ENCODE assay signal across 12 mouse cellular contexts in the genomic region with DNA sequence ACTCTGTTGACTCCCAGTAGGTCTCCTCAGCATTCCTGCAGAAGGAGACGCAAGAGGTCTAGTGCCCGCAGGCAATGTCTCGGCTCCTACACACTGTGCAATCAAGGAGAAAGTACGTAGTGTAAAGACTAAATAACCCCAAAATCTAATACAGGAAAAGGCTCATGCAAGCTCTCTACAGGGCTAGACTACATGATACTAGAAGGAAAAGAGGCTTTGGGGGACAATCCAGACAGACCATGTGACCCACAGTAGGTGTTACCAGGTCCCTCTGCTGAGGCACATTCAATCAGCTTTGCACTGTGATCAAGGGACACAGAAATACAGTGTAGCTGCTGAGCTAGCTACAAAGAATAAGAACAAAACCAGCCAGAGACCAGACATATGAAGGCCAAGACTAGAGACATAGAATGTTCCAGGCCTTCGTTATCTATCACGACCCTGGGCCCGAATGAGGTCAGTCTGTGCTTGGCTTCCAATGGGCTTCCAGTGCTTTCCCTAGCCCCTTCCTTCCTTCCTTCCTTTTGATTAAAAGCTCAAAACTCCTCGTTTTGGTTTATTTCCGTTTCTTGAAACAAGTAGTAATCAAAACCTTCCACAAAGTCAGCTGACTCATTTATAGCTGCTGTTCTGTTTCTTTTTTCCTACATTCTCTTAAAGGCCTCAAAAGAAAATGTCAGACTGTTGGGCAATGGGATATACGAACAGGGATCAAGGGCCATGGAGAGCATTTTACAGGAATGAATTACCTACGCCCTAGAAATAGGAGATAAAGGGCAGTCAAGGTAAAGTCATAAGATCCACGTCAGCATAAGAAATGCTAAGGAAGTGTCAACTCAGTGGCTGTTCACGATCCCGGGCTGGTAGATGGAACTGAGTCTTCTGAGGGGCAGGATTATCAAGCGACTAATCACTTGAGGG. TPM values are rescaled to one million over a fixed set of nuclear protein-coding genes. Genes with fewer than 3 reads are reported as not detected.
DNase-seq lines count a peak whose midpoint lies in the region; ATAC-seq and TF ChIP-seq lines count a peak whose summit lies in the region.
"Had no signal": no experiment of that assay in that cellular context is flagged by ENCODE, and none has a peak within 500 bp of the region (broad histone marks: within the 10 kb centered on the region; RNA-seq: fewer than 3 reads in every experiment).

No protein-coding gene starts in this region.

- H3K4me3 ChIP-seq in heart, embryonic 11.5 days (ENCODE audit: low read depth, low read length) = no peak overlapping the region
- peak overlapping the region; percentile 54; the same call in 1 of the 2 replicates for H3K4me3 ChIP-seq in testis, adult 2 months (ENCODE audit: control insufficient read depth, low read depth, low read length)
- H3K4me3 ChIP-seq in intestine, embryonic 15.5 days (replicated peaks) = no peak overlapping the region
- H3K4me3 ChIP-seq in hindbrain, embryonic 10.5 days = no peak overlapping the region
- H3K4me3 ChIP-seq in forebrain, embryonic 16.5 days (replicated peaks; ENCODE audit: low read length) = no peak overlapping the region
- H3K4me3 ChIP-seq: left cerebral cortex, adult 2 months had no signal

- 0 out of 2 replicates have a peak, but pooled peaks cover 5% of the 10 kb centered on the region for H3K36me3 ChIP-seq in heart, embryonic 11.5 days (ENCODE audit: control insufficient read depth, insufficient read depth, low read length)
- H3K36me3 ChIP-seq in testis, adult 2 months (ENCODE audit: control insufficient read depth, insufficient read depth, low read length) = no peaks in the 10 kb centered on the region; the same call in 1 of the 2 replicates
- H3K36me3 ChIP-seq in intestine, embryonic 15.5 days = no peaks in the 10 kb centered on the region
- peaks cover 6% of the 10 kb centered on the region for H3K36me3 ChIP-seq in hindbrain, embryonic 10.5 days
- no peaks in the 10 kb centered on the region for H3K36me3 ChIP-seq in forebrain, embryonic 16.5 days (ENCODE audit: control insufficient read depth, insufficient read depth)

- no peak overlapping the region for H3K9ac ChIP-seq in heart, embryonic 11.5 days (ENCODE audit: low read depth, low read length)
- no peak overlapping the region for H3K9ac ChIP-seq in intestine, embryonic 15.5 days
- H3K9ac ChIP-seq in forebrain, embryonic 16.5 days (replicated peaks; ENCODE audit: low read depth, low read length) = no peak overlapping the region

- H3K27ac ChIP-seq in heart, embryonic 11.5 days (ENCODE audit: low read depth, low read length) = peak overlapping the region; percentile 50
- H3K27ac ChIP-seq in testis, adult 2 months (ENCODE audit: control insufficient read depth, insufficient read depth, low read depth, low read length) = no peak overlapping the region
- H3K27ac ChIP-seq in intestine, embryonic 15.5 days = peak overlapping the region; percentile 13; the same call in 1 of the 2 replicates
- H3K27ac ChIP-seq in hindbrain, embryonic 10.5 days = no peak overlapping the region
- H3K27ac ChIP-seq in forebrain, embryonic 16.5 days (ENCODE audit: low read length) = no peak overlapping the region
- H3K27ac ChIP-seq: left cerebral cortex, adult 2 months had no signal

- no peak for TF ChIP-seq CTCF in testis, adult 2 months (IDR thresholded peaks at IDR 0.05; ENCODE audit: control insufficient read depth, insufficient read depth, insufficient replicate concordance, low read depth, low read length)

- no peaks in the 10 kb centered on the region for H3K9me3 ChIP-seq in heart, embryonic 11.5 days (replicated peaks; ENCODE audit: control insufficient read depth, low read length)
- H3K9me3 ChIP-seq in intestine, embryonic 15.5 days = no peaks in the 10 kb centered on the region
- H3K9me3 ChIP-seq in hindbrain, embryonic 10.5 days = peaks cover 5% of the 10 kb centered on the region
- no peaks in the 10 kb centered on the region for H3K9me3 ChIP-seq in forebrain, embryonic 16.5 days (ENCODE audit: control insufficient read depth, low read length)

- no peaks in the 10 kb centered on the region for H3K27me3 ChIP-seq in heart, embryonic 11.5 days (ENCODE audit: control insufficient read depth, insufficient read depth, low read length)
- no peaks in the 10 kb centered on the region; the same call in 1 of the 2 replicates for H3K27me3 ChIP-seq in testis, adult 2 months (ENCODE audit: control insufficient read depth, insufficient read depth, low read length)
- H3K27me3 ChIP-seq in intestine, embryonic 15.5 days (replicated peaks) = peaks cover 7% of the 10 kb centered on the region; the same call in 1 of the 2 replicates
- H3K27me3 ChIP-seq in hindbrain, embryonic 10.5 days (ENCODE audit: insufficient read depth, poor library complexity, severe bottlenecking) = peaks cover 40% of the 10 kb centered on the region
- peaks cover 11% of the 10 kb centered on the region; the same call in 1 of the 2 replicates for H3K27me3 ChIP-seq in forebrain, embryonic 16.5 days (replicated peaks; ENCODE audit: control insufficient read depth, insufficient read depth, low read length)
- H3K27me3 ChIP-seq: Patski had no signal

- WGBS in heart, embryonic 11.5 days (ENCODE audit: insufficient replicate concordance) = 61% methylated on average over 15 of the region's 15 CpGs
- 72% methylated on average over 15 of the region's 15 CpGs for WGBS in intestine, embryonic 15.5 days
- WGBS in hindbrain, embryonic 10.5 days = 80% methylated on average over 15 of the region's 15 CpGs
- 81% methylated on average over 15 of the region's 15 CpGs for WGBS in forebrain, embryonic 16.5 days

- no peak for TF ChIP-seq POLR2A in testis, adult 2 months (IDR thresholded peaks at IDR 0.05; ENCODE audit: control insufficient read depth, low read depth, low read length)

- no peak for ATAC-seq in heart, embryonic 11.5 days (replicated peaks; ENCODE audit: insufficient number of reproducible peaks, low FRiP score, low TSS enrichment)
- ATAC-seq in intestine, embryonic 15.5 days = peak; percentile 32
- no peak for ATAC-seq in forebrain, embryonic 16.5 days
- ATAC-seq: Patski had no signal

- DNase-seq in heart, adult 8-10 months (ENCODE audit: low spot score) = no peak
- no peak for DNase-seq in testis, postnatal 10 days (ENCODE audit: low spot score)
- DNase-seq in hindbrain, embryonic 10.5 days (ENCODE audit: low spot score) = no peak
- no peak for DNase-seq in layer of hippocampus, postnatal 10 days (ENCODE audit: low spot score in 2 of 2)
- DNase-seq: adrenal gland, adult 8-10 months; cerebellum, postnatal 25 days had no signal

- peak overlapping the region; percentile 46 for H3K4me2 ChIP-seq in heart, embryonic 11.5 days
- peak overlapping the region; percentile 46 for H3K4me2 ChIP-seq in intestine, embryonic 15.5 days (replicated peaks)
- no peak overlapping the region for H3K4me2 ChIP-seq in forebrain, embryonic 16.5 days (ENCODE audit: low read length)

- peaks cover 17% of the 10 kb centered on the region for H3K4me1 ChIP-seq in heart, embryonic 11.5 days (ENCODE audit: control insufficient read depth, insufficient read depth, low read length)
- peaks cover 33% of the 10 kb centered on the region for H3K4me1 ChIP-seq in testis, adult 2 months (ENCODE audit: control insufficient read depth, insufficient read depth, low read length)
- peaks cover 11% of the 10 kb centered on the region for H3K4me1 ChIP-seq in intestine, embryonic 15.5 days (replicated peaks)
- peaks cover 22% of the 10 kb centered on the region for H3K4me1 ChIP-seq in hindbrain, embryonic 10.5 days (replicated peaks)
- peaks cover 15% of the 10 kb centered on the region for H3K4me1 ChIP-seq in forebrain, embryonic 16.5 days (replicated peaks; ENCODE audit: control insufficient read depth, insufficient read depth, low read length)

RNA-seq across cellular contexts. Expression of a gene that starts 3.7 kb away (rescaled TPM):
- polyA plus RNA-seq in heart, embryonic 11.5 days (2014; fragmentation: Nextera tagmentation; extraction: Ambion mirVana) = 20.5 and 31.4 TPM in 2 replicates
- 100 to 1,000 TPM in 2 of 4 experiments, 10 to 100 TPM in 2; 84.9 to 110 (median 102) TPM for total RNA-seq in heart, adult 8-10 months (2022)
- 30.6 and 35.1 TPM in 2 replicates for polyA plus RNA-seq in testis, adult 2 months (2012; rRNA removed)
- polyA plus RNA-seq in intestine, embryonic 15.5 days (2015; fragmentation: Nextera tagmentation; extraction: Ambion mirVana) = 13.1 and 16.6 TPM in 2 replicates
- polyA plus RNA-seq in hindbrain, embryonic 10.5 days (2016; fragmentation: Nextera tagmentation; extraction: Ambion mirVana) = 3.1 and 4.5 TPM in 2 replicates
- 1.1 and 1.6 TPM in 2 replicates for polyA plus RNA-seq in forebrain, embryonic 16.5 days (2015; fragmentation: Nextera tagmentation; extraction: Ambion mirVana)
- total RNA-seq in layer of hippocampus, postnatal 10 days (2021) = 1 to 10 TPM; 4.7 to 5.3 TPM

Comparison
In these comparisons a context has a peak if more than half of its experiments do, and no peak if none do; other contexts are left out.
1. H3K27ac ChIP-seq: peak in heart, embryonic 11.5 days (single experiment) and intestine, embryonic 15.5 days (single experiment); none in testis, adult 2 months (single experiment), hindbrain, embryonic 10.5 days (single experiment) and forebrain, embryonic 16.5 days (single experiment).